Mouse (Mus musculus): ENCODE measurements around the gene Cdc26. TPM values are rescaled to one million over a fixed set of nuclear protein-coding genes. Genes with fewer than 3 reads are reported as not detected.

The Cdc26 gene
- 84.0 and 92.6 TPM in 2 replicates for polyA plus RNA-seq (2012; rRNA removed)

DNA sequence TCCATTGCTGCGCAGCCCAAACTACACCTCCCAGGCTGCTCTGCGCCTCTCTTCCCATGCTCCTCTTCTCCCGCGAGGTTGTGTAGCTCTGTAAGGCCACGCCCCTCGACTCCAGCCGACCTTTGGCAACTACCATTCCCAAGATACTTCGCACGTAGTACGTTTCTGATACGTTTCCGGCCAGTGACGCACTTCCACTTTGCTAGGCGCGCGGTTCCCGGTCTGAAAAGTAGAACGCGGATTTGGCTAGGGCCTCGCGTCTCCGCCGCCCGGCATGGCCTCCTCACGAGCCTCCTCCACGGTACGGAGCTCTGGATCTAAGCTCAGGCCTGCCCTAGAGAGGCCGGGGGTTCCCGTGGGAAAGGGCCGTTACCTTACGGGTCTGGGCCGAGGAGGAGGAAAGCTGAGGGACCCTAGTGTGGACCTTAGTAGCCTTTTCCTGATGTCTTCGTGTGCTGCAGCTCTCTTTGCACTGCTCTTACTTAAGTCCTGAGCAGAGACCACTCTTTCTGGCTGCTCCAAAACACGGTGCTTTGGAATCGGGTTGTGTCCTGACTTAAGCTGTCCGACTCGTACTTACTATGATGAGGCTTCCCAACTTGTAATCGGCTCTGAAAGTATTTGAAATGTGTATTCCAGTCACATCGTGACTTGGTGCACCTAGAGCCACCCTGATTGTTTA is at the start of gene Cdc26, which contains the start of gene Prpf4:
Gene Cdc26 (minus strand): TSS at position 42 of the 682 bp plus-strand sequence.
Gene Prpf4 (plus strand): TSS at position 197 of the 682 bp plus-strand sequence.
- TF ChIP-seq POLR2A (IDR thresholded peaks at IDR 0.05; ENCODE audit: borderline replicate concordance, extremely low read depth, insufficient read depth, insufficient read length, poor library complexity, severe bottlenecking): peak; percentile 18; the same call in 1 of the 2 replicates
- no peak for TF ChIP-seq CTCF (IDR thresholded peaks at IDR 0.05; ENCODE audit: borderline replicate concordance, extremely low read depth, insufficient read depth, insufficient read length)
- DNase-seq (ENCODE audit: low read depth): peak; percentile 100

DNA sequence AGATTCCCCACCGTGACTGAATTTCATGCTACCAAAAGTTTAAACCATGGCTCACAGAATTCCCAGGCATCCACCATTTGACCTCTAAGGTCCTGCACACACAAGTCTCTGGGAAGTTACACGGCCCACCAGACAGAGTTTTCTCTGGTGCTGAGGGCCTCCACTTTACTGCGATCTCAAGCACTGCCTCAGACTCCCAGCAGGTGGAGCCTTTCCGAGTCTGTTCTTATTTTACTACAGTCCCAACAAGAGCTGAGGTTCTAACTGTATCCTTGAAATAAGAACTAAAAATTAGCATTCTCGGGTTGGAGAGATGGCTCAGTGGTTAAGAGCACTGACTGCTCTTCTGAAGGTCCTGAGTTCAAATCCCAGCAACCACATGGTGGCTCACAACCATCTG is 46.6 kb upstream of the Cdc26 start:
- peak; percentile 45 for DNase-seq (ENCODE audit: low read depth)
- TF ChIP-seq POLR2A (IDR thresholded peaks at IDR 0.05; ENCODE audit: borderline replicate concordance, extremely low read depth, insufficient read depth, insufficient read length, poor library complexity, severe bottlenecking) (no peak), CTCF (IDR thresholded peaks at IDR 0.05; ENCODE audit: borderline replicate concordance, extremely low read depth, insufficient read depth, insufficient read length) (peak; percentile 63; the same call in 1 of the 2 replicates)

GRCm38 (mm10) chr4:62440986-62441385 is 32.5 kb upstream of the Cdc26 start:
- TF ChIP-seq CTCF (IDR thresholded peaks at IDR 0.05; ENCODE audit: borderline replicate concordance, extremely low read depth, insufficient read depth, insufficient read length): no peak
- TF ChIP-seq POLR2A (IDR thresholded peaks at IDR 0.05; ENCODE audit: borderline replicate concordance, extremely low read depth, insufficient read depth, insufficient read length, poor library complexity, severe bottlenecking): no peak
- DNase-seq (ENCODE audit: low read depth): no peak

DNA sequence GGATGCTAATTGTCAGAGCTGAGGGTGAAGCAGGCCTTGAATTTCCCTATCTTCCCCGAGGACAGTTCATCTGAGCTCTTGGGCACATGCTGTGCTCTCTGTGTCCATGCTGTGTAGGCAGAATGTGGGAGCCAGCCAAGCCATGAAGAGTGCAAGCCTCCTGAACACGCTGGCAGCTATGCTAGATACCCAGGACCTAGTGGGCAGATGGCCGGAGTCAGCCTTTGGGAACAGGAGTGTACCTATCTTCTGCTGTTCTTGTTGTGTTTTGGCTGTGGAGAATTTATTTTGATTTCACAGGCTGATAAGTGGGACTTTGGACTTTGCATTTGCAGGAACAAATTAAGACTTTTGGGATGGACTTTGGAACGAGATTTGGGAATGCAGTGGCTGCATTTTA is 32.1 kb upstream of the Cdc26 start:
- no peak for DNase-seq (ENCODE audit: low read depth)

GRCm38 (mm10) chr4:62439793-62440192 is 31.4 kb upstream of the Cdc26 start:
- no peak for DNase-seq (ENCODE audit: low read depth)
- no peak for TF ChIP-seq CTCF (IDR thresholded peaks at IDR 0.05; ENCODE audit: borderline replicate concordance, extremely low read depth, insufficient read depth, insufficient read length)
- TF ChIP-seq POLR2A (IDR thresholded peaks at IDR 0.05; ENCODE audit: borderline replicate concordance, extremely low read depth, insufficient read depth, insufficient read length, poor library complexity, severe bottlenecking): no peak

More for the DNA sequence above, 32.1 kb upstream of the Cdc26 start:
- TF ChIP-seq CTCF (IDR thresholded peaks at IDR 0.05; ENCODE audit: borderline replicate concordance, extremely low read depth, insufficient read depth, insufficient read length) (no peak), POLR2A (IDR thresholded peaks at IDR 0.05; ENCODE audit: borderline replicate concordance, extremely low read depth, insufficient read depth, insufficient read length, poor library complexity, severe bottlenecking) (no peak)

- TF ChIP-seq CTCF (IDR thresholded peaks at IDR 0.05; ENCODE audit: borderline replicate concordance, extremely low read depth, insufficient read depth, insufficient read length) (no peak), POLR2A (IDR thresholded peaks at IDR 0.05; ENCODE audit: borderline replicate concordance, extremely low read depth, insufficient read depth, insufficient read length, poor library complexity, severe bottlenecking) (no peak)
- DNase-seq (ENCODE audit: low read depth): no peak
Measured at GRCm38 (mm10) chr4:62437871-62438270, 29.4 kb upstream of the Cdc26 start.

GRCm38 (mm10) chr4:62437256-62437778 is 28.9 kb upstream of the Cdc26 start:
- no peak for DNase-seq (ENCODE audit: low read depth)
- no peak for TF ChIP-seq CTCF (IDR thresholded peaks at IDR 0.05; ENCODE audit: borderline replicate concordance, extremely low read depth, insufficient read depth, insufficient read length)
- TF ChIP-seq POLR2A (IDR thresholded peaks at IDR 0.05; ENCODE audit: borderline replicate concordance, extremely low read depth, insufficient read depth, insufficient read length, poor library complexity, severe bottlenecking): no peak

- DNase-seq (ENCODE audit: low read depth): no peak
- no peak for TF ChIP-seq POLR2A (IDR thresholded peaks at IDR 0.05; ENCODE audit: borderline replicate concordance, extremely low read depth, insufficient read depth, insufficient read length, poor library complexity, severe bottlenecking)
- no peak for TF ChIP-seq CTCF (IDR thresholded peaks at IDR 0.05; ENCODE audit: borderline replicate concordance, extremely low read depth, insufficient read depth, insufficient read length)
Measured at GRCm38 (mm10) chr4:62435081-62435480, 26.6 kb upstream of the Cdc26 start, which contains the start of gene Rnf183. Gene Rnf183 (minus strand): TSS chr4:62435252.

DNA sequence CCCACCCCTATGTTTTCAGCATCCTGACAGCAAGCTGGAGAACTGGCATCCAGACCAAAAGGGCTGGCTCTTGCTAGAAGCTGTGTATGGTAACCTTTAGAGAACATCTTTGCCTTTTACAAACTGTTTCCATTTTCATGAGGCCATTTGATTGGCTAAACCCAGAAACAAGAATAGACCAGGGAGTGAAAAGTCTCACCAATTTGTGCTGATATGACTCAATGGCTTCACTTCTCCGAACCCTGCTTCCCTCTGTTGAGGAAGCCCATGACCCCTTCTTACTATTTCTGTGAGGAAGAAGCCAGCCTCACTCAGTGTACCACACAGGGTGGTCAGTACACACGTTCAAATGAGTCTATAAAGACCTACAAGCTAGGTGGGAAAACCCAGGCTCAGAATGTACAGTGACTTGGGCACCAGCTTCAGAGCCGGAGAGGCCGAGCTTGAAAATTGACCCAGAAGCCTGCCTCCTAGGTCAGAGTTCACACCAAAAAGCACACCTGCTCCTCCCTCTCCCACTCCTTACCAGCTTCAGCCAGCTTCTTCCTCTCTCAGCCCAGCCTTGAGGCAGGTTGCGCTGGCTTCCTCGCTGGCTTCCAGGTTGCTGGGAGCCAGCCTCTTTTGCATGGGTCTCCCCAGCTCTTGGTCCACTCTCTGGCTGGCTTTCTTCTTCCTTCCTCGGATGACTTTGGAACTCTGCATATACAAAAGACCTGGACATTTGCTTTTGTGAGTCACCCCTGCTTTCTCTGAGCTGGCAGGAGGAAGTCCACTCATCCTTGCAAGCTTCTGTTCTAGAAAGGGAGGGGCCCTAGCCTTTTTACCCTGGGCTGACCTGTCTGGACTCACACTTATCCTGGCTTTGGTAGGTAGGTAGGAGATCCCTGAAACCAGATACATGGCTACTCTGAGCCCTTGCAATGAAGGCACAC is 25.8 kb upstream of the Cdc26 start:
- DNase-seq (ENCODE audit: low read depth): no peak
- no peak for TF ChIP-seq CTCF (IDR thresholded peaks at IDR 0.05; ENCODE audit: borderline replicate concordance, extremely low read depth, insufficient read depth, insufficient read length)
- no peak for TF ChIP-seq POLR2A (IDR thresholded peaks at IDR 0.05; ENCODE audit: borderline replicate concordance, extremely low read depth, insufficient read depth, insufficient read length, poor library complexity, severe bottlenecking)

DNA sequence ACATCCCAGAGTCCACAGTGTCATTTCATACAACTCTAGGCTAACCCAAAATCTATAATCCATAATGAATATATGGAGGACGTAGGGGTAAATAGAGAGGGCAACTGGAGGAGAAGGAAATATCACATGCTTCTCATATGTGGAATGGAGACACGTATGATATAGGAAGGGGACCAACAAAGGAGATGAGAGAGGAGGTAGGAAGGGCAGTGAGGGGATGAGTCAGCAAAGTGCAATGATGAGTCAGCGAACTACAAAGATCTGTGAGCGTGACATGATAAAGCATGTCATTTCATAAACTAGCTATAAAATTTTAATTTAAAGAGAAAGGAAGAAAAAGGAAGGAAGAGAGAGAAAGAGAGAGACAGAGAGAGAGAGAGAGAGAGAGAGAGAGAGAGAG is 23.1 kb upstream of the Cdc26 start:
- DNase-seq (ENCODE audit: low read depth): no peak
- no peak for TF ChIP-seq POLR2A (IDR thresholded peaks at IDR 0.05; ENCODE audit: borderline replicate concordance, extremely low read depth, insufficient read depth, insufficient read length, poor library complexity, severe bottlenecking)

DNA sequence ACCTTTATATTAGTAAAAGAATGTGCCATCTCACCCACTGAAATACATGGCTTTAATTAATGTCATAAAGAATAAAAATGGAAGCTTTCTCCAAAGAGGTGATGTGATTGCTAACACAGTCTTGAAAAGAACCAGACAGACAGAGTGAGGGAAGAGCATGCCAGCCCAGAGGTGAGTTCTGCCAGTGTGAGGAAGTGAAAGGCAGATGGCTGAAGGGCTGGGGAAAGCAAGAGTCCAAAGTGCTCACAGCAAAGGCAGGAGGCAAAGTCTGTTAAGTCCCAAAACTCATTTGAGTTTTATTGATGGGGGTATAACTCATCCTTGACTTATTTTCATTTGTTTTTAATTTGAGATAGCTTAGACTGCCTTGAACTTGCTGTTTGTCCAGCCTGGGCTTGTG is 22.2 kb upstream of the Cdc26 start:
- no peak for DNase-seq (ENCODE audit: low read depth)
- no peak for TF ChIP-seq CTCF (IDR thresholded peaks at IDR 0.05; ENCODE audit: borderline replicate concordance, extremely low read depth, insufficient read depth, insufficient read length)
- no peak for TF ChIP-seq POLR2A (IDR thresholded peaks at IDR 0.05; ENCODE audit: borderline replicate concordance, extremely low read depth, insufficient read depth, insufficient read length, poor library complexity, severe bottlenecking)
